Mouse (Mus musculus) forelimb bud, embryonic 11.5 days (tissue): ENCODE results near the gene Tagln3.

ENCODE experiments used
- DNase-seq: peaks from one replicate; pipeline ENCODE4 v3.0.0-alpha.2; 2012; ENCODE audit warnings: low read depth, low spot score

The Tagln3 gene

GRCm38 (mm10) chr16:45724061-45724741, at the start of gene Tagln3:
TSS of gene Tagln3 (minus strand) at chr16:45724608.
- peak; percentile 54 for DNase-seq

GRCm38 (mm10) chr16:45770914-45771313, 46.5 kb upstream of the Tagln3 start:
- DNase-seq, result no peak

- no peak for DNase-seq
Measured at GRCm38 (mm10) chr16:45767853-45768640, 43.6 kb upstream of the Tagln3 start.

- DNase-seq, result peak; percentile 34
Measured at GRCm38 (mm10) chr16:45767434-45767833, 43.0 kb upstream of the Tagln3 start.

- DNase-seq, result no peak
Measured at GRCm38 (mm10) chr16:45765801-45766494, 41.5 kb upstream of the Tagln3 start.

- DNase-seq, result no peak
Measured at GRCm38 (mm10) chr16:45765102-45765501, 40.7 kb upstream of the Tagln3 start.

- peak; percentile 70 for DNase-seq
Measured at GRCm38 (mm10) chr16:45762859-45763505, 38.6 kb upstream of the Tagln3 start.

- no peak for DNase-seq
Measured at GRCm38 (mm10) chr16:45761425-45761824, 37.0 kb upstream of the Tagln3 start.

GRCm38 (mm10) chr16:45758726-45759269, 34.4 kb upstream of the Tagln3 start:
- no peak for DNase-seq

GRCm38 (mm10) chr16:45757421-45758078, 33.1 kb upstream of the Tagln3 start:
- DNase-seq, result no peak

- peak; percentile 73 for DNase-seq
Measured at GRCm38 (mm10) chr16:45756855-45757254, 32.4 kb upstream of the Tagln3 start.

- DNase-seq, result no peak
Measured at GRCm38 (mm10) chr16:45743591-45744144, 19.3 kb upstream of the Tagln3 start.

- peak; percentile 91 for DNase-seq
Measured at GRCm38 (mm10) chr16:45742615-45743476, 18.4 kb upstream of the Tagln3 start, which contains the start of gene Abhd10. TSS of gene Abhd10 (minus strand) at chr16:45742955.

- no peak for DNase-seq
Measured at GRCm38 (mm10) chr16:45737880-45738279, 13.5 kb upstream of the Tagln3 start.

- DNase-seq, result no peak
Measured at GRCm38 (mm10) chr16:45736724-45737123, 12.3 kb upstream of the Tagln3 start.

GRCm38 (mm10) chr16:45729163-45729562, 4.8 kb upstream of the Tagln3 start:
- DNase-seq, result no peak

- DNase-seq, result peak; percentile 49
Measured at GRCm38 (mm10) chr16:45724742-45725102, 314 bp upstream of the Tagln3 start.

- DNase-seq, result no peak
Measured at GRCm38 (mm10) chr16:45723172-45723901, 1.1 kb downstream of the Tagln3 start.

- DNase-seq, result no peak
Measured at GRCm38 (mm10) chr16:45722460-45722951, 1.9 kb downstream of the Tagln3 start.
